Mouse (Mus musculus) megakaryocyte, embryonic 14.5 days (primary cell): Measurements from ENCODE around the gene Atg2a. TPM values are rescaled to one million over a fixed set of nuclear protein-coding genes. Genes with fewer than 3 reads are reported as not detected.
"Not testable (repeated sequence)": the region's sequence is repeated elsewhere in the genome, so short reads cannot be mapped to it uniquely, and the experiment has no call there.

ENCODE experiments used
- H3K27me3 ChIP-seq: replicated peaks from 2 replicates; pipeline ENCODE3; 2012; ENCODE audit warnings: inconsistent platforms
- H3K36me3 ChIP-seq: replicated peaks from 2 replicates; pipeline ENCODE3; 2012; ENCODE audit warnings: low read length, inconsistent platforms, mixed read lengths
- H3K4me1 ChIP-seq: 2 replicates; pipeline ENCODE4 v1.6.1; 2012; ENCODE audit warnings: inconsistent platforms
- H3K4me3 ChIP-seq: replicated peaks from 2 replicates; pipeline ENCODE3; 2012; ENCODE audit warnings: moderate library complexity, mild to moderate bottlenecking, inconsistent platforms
- H3K9me3 ChIP-seq: 2 replicates; pipeline ENCODE4 v1.6.1; 2012; ENCODE audit warnings: inconsistent platforms
- FLI1 ChIP-seq: IDR thresholded peaks from 2 replicates; pipeline ENCODE4 v1.6.1; 2012; ENCODE audit warnings: low read length, inconsistent platforms, mixed read lengths
- GATA1 ChIP-seq: IDR thresholded peaks from 3 replicates; pipeline ENCODE4 v1.6.1; 2012; ENCODE audit warnings: mixed read lengths, low read length, inconsistent platforms, borderline replicate concordance
- polyA plus RNA-seq: library from polyadenylated mRNA; stranded (reverse); fragments of >175 nt; gene quantifications from 2 replicates; pipeline ENCODE4 v1.2.3, GENCODE M21; 2012; ENCODE audit warnings: low replicate concordance; ENCODE audit not compliant: insufficient read depth

Gene Atg2a
- polyA plus RNA-seq, 1 experiment: 34.7 TPM

DNA sequence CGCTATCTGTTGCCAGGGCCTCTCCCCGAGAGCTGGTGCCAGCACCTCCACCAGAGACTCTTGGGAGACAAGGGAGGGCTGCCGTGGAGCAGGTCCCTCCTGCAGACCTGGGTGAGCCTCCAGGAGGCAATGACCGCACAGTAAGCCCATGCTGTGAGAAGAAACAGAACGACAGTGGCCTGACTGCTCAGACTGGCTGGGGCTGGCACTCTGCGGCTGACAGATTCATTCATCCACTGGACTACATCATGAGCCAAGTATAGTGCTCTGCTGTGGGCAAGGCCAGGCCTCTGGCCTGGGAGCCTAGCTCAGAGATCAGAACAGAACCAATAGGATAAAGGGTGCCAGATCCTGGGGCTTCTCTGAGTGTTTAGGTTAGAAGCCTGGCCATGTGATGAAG, 62.4 kb downstream of the Atg2a start:
- H3K9me3 ChIP-seq: no peaks in the 10 kb centered on the region
- peaks cover 95% of the 10 kb centered on the region for H3K4me1 ChIP-seq
- no peak overlapping the region for H3K4me3 ChIP-seq
- peaks cover 14% of the 10 kb centered on the region for H3K27me3 ChIP-seq
- peaks cover 46% of the 10 kb centered on the region for H3K36me3 ChIP-seq
- TF ChIP-seq FLI1 (no peak), GATA1 (no peak)

DNA sequence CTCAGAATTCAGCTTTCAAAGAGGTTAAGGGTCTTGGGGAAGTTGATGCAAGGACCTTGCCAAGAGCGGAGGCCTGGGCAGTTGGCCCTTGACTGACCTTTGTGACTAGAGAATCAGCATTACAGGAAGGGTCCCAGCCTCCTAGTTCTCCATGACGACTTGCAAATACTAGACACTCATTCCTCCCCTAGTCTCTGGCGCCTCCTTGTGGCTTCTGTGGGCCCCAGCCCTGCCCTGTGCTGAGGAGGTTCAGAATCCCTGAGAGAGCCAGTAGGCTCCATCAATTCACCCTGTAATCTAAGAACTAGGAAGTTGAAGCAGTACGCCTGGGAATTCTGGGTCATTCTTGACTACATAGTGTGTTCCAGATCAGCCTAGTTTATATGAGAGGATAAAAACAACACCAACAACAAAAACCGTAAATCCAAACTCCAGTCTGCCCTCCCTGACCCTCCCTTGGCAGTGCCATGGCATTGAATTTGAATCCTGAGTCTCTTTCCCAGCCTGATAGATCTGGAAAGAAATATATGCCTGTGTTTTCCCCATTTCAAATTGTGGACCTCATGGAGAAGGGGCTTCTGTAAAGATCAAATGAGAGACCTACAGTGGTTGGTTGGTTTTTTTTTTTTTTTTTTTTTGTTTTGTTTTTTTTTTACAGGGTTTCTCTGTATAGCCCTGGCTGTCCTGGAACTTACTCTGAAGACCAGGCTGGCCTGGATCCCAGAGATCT, 63.5 kb downstream of the Atg2a start:
- TF ChIP-seq FLI1: no peak
- TF ChIP-seq GATA1: no peak
- peaks cover 38% of the 10 kb centered on the region for H3K36me3 ChIP-seq
- peaks cover 84% of the 10 kb centered on the region for H3K4me1 ChIP-seq
- H3K4me3 ChIP-seq: no peak overlapping the region
- peaks cover 17% of the 10 kb centered on the region for H3K27me3 ChIP-seq
- H3K9me3 ChIP-seq: no peaks in the 10 kb centered on the region

DNA sequence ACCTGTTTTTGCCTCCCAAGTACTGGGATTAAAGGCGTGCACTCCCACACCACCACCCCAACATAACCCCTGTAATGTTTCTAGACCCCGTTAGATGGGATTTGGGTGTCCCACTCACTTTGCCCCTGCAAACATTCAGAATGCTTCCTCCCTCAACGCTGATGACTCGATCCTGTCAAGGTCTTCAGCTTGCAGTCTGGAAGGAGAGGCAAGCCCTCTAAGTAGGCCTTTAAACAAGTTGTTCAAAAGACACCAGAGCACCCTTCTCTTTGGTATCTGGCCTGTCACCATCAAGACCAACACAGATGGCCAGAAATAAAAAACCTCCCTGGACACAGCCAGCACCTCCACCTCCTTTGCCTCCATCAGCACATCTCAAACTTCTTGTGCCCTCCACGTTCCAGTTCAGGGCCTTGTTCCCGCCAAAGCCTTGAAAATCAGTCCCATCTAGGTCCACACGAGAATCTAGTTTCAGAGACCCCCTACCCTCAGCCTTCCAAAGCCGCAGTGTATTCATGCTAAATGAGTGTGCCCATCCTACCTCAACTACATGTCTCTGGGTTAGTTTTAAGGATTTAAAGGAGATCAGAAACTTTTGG, 64.1 kb downstream of the Atg2a start:
- peaks cover 22% of the 10 kb centered on the region for H3K27me3 ChIP-seq
- H3K36me3 ChIP-seq: peaks cover 38% of the 10 kb centered on the region
- no peaks in the 10 kb centered on the region for H3K9me3 ChIP-seq
- H3K4me3 ChIP-seq: peak overlapping the region; percentile 92
- H3K4me1 ChIP-seq: peaks cover 80% of the 10 kb centered on the region
- TF ChIP-seq FLI1: no peak
- no peak for TF ChIP-seq GATA1

DNA sequence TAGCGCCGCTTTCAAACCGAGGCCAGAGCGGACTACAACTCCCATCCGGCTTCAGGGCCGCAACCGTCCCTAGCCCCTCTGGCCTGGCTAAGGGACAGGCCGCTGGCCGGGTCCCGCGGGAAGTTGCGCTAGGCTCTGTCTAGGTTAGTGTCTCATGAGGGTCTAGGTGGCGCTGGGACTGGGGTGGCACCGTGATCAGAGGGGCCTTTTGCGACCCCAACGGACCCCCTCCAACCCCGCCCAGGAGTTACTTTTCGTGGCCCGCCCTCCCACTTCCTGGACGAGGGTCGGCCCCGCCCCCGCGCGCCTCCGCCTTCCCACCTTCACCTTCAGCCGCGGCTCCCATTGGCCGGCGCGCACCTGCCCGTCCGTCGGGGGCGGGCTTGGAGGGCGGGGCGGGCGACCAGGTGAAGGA, 64.7 kb downstream of the Atg2a start, which contains the start of gene Cdc42bpg:
Cdc42bpg (plus strand) TSS at position 320 of the 415 bp plus-strand sequence.
- Histone ChIP-seq H3K4me3 (peak within 1 kb of the TSS; percentile 92), H3K27me3 (peaks cover 26% of the 10 kb centered on the region), H3K36me3 (peaks cover 38% of the 10 kb centered on the region), H3K4me1 (peaks cover 75% of the 10 kb centered on the region), H3K9me3 (no peaks in the 10 kb centered on the region)
- TF ChIP-seq GATA1 (no peak), FLI1 (no peak)

DNA sequence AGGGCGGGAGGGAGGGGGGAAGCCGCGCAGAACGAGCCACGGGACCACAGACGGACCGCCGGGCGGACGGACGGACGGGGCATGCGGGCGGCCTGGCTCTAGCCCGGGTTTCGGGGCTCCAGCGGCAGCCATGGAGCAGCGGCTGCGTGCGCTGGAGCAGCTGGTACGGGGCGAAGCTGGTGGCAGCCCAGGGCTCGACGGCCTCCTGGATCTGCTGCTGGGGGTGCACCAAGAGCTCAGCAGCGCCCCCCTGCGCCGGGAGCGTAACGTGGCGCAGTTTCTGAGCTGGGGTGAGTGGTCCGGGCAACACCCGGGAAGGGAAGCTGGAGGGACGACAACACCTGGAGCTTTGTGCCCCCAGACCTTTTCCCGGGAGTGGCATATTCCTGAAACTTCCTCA, 65.1 kb downstream of the Atg2a start:
- H3K27me3 ChIP-seq: peaks cover 27% of the 10 kb centered on the region
- H3K4me1 ChIP-seq: peaks cover 71% of the 10 kb centered on the region
- H3K4me3 ChIP-seq: peak overlapping the region; percentile 92

DNA sequence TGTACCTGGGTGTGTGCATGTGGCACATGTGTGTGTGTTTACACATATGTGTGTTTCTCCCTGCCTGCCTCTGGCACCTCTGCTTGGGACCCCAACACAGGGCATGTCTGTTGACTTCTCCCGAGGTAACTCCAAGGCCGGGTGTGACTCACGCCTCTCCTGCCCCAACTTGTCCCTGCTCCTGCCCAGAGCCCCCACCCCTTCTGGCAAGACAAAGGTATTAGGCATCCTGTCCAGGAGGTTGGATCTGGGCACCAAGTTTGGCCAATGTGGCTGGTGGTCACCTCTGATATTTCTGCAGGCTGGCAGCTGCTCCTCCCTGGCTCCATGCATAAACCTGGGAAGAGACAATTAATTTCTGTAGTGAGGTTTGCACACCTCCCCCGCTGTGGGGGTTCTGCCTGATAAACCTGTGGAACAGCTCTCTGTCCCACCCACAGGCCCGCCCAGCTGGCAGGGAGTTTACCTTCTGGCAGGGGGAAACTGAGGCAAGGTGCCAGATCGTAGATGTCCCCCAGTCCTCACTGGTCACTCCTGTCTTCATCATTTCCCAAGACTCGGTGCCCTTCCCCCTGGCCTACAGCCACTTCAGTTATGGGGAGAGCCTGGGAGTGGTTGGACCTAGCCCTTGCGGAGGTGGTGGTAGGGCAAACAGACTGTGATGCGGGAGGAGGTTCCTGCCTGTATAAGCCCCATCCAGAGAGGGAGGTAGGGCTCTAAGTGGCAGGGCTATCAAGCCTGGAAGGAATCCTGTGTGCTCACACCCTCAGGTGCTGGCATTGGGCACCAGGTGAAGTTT, 66.5 kb downstream of the Atg2a start:
- TF ChIP-seq GATA1: no peak
- no peak for TF ChIP-seq FLI1
- Histone ChIP-seq H3K4me3 (peak overlapping the region; percentile 34), H3K27me3 (peaks cover 32% of the 10 kb centered on the region), H3K36me3 (peaks cover 37% of the 10 kb centered on the region), H3K9me3 (no peaks in the 10 kb centered on the region), H3K4me1 (peaks cover 57% of the 10 kb centered on the region)

More for the DNA sequence above, 65.1 kb downstream of the Atg2a start:
- H3K36me3 ChIP-seq: peaks cover 39% of the 10 kb centered on the region
- no peaks in the 10 kb centered on the region for H3K9me3 ChIP-seq
- TF ChIP-seq FLI1 (no peak), GATA1 (no peak)

DNA sequence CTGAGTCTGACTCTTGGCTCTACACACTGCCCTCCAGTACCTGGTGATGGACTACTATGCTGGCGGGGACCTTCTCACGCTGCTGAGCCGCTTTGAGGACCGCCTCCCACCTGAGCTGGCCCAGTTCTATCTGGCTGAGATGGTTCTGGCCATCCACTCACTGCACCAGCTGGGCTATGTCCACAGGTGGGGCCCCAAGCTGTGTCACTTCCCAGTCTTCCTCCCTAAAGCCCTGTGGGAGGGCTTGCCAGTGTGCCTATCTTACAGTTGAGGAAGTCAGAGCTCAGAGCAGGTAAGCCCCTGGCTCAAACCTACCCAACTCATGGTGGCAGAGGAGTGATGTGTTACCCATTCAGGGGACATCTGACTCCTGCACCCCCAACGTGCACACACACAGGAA, 68.7 kb downstream of the Atg2a start:
- H3K27me3 ChIP-seq: peaks cover 45% of the 10 kb centered on the region
- TF ChIP-seq GATA1: no peak
- TF ChIP-seq FLI1: no peak
- H3K4me1 ChIP-seq: peaks cover 41% of the 10 kb centered on the region
- no peaks in the 10 kb centered on the region for H3K9me3 ChIP-seq
- H3K4me3 ChIP-seq: peak overlapping the region; percentile 40
- peaks cover 53% of the 10 kb centered on the region for H3K36me3 ChIP-seq

DNA sequence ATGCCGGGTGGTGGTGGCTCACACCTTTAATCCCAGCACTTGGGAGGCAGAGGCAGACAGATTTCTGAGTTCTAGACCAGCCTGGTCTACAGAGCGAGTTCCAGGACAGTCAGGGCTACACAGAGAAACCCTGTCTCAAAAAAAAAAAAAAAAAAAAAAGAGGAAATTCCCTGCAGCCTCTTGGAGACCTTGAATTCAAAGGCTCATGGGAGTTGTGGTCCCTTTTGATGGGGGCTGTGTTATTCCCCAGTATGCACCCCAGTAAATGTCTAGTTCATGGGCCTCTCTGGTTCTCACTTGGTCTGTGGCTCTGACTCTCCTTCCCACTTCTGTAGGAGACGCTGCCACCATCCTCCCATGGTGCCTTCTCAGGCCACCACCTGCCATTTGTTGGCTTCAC, 70.3 kb downstream of the Atg2a start:
- not testable (repeated sequence) for H3K9me3 ChIP-seq, H3K4me3 ChIP-seq
- H3K4me1 ChIP-seq: peaks cover 25% of the 10 kb centered on the region
- peaks cover 69% of the 10 kb centered on the region for H3K36me3 ChIP-seq
- H3K27me3 ChIP-seq: peaks cover 50% of the 10 kb centered on the region

Other genes with a start within 250 kb of the Atg2a start
- gene Capn1, start 225.8 kb upstream of the Atg2a start, polyA plus RNA-seq: 66.2 and 91.7 TPM in 2 replicates
- gene Syvn1, start 195.1 kb upstream of the Atg2a start, polyA plus RNA-seq: 129 and 202 TPM in 2 replicates
- 19.0 and 54.3 TPM in 2 replicates for gene Mrpl49, start 183.9 kb upstream of the Atg2a start, polyA plus RNA-seq
- 3,425 and 5,919 TPM in 2 replicates for gene Fau, start 183.8 kb upstream of the Atg2a start, polyA plus RNA-seq
- gene Znhit2, start 180.5 kb upstream of the Atg2a start, polyA plus RNA-seq: 39.7 and 64.8 TPM in 2 replicates
- gene Tm7sf2, start 173.3 kb upstream of the Atg2a start, polyA plus RNA-seq: 26.1 and 59.5 TPM in 2 replicates
- gene Vps51, start 164.4 kb upstream of the Atg2a start, polyA plus RNA-seq: 23.5 and 35.2 TPM in 2 replicates
- not detected in 2 replicates for gene Tmem262, start 161.6 kb upstream of the Atg2a start, polyA plus RNA-seq
- gene Gm28374, start 159.4 kb upstream of the Atg2a start, polyA plus RNA-seq: not detected in 2 replicates
- gene Zfpl1, start 156.7 kb upstream of the Atg2a start, polyA plus RNA-seq: 88.5 and 121 TPM in 2 replicates
- gene Cdca5, start 156.7 kb upstream of the Atg2a start, polyA plus RNA-seq: 2.6 TPM in 1 of 2 replicates, not detected in the other
- gene AC131692.1, start 147.2 kb upstream of the Atg2a start, polyA plus RNA-seq: 1.5 and 3.1 TPM in 2 replicates
- gene Naaladl1, start 135.9 kb upstream of the Atg2a start, polyA plus RNA-seq: 0.30 TPM in 1 of 2 replicates, not detected in the other
- 66.7 and 124 TPM in 2 replicates for gene Sac3d1, start 123.0 kb upstream of the Atg2a start, polyA plus RNA-seq
- gene Snx15, start 113.4 kb upstream of the Atg2a start, polyA plus RNA-seq: 138 and 337 TPM in 2 replicates
- gene Batf2, start 100.7 kb upstream of the Atg2a start, polyA plus RNA-seq: 1.7 and 3.7 TPM in 2 replicates
- 46.0 and 68.7 TPM in 2 replicates for gene Arl2, start 100.1 kb upstream of the Atg2a start, polyA plus RNA-seq
- not detected in 2 replicates for gene Majin, start 57.3 kb upstream of the Atg2a start, polyA plus RNA-seq
- not detected in 2 replicates for gene Gpha2, start 15.3 kb upstream of the Atg2a start, polyA plus RNA-seq
- gene Ppp2r5b, start 5.8 kb upstream of the Atg2a start, polyA plus RNA-seq: 26.0 and 29.6 TPM in 2 replicates
- 474 and 728 TPM in 2 replicates for gene Ehd1, start 35.1 kb downstream of the Atg2a start, polyA plus RNA-seq
- gene Cdc42bpg, start 64.8 kb downstream of the Atg2a start, polyA plus RNA-seq: 4.8 and 6.6 TPM in 2 replicates
- gene Men1, start 93.3 kb downstream of the Atg2a start, polyA plus RNA-seq: 70.2 and 174 TPM in 2 replicates
- 9.3 and 21.8 TPM in 2 replicates for gene Map4k2, start 99.5 kb downstream of the Atg2a start, polyA plus RNA-seq
- gene Sf1, start 122.0 kb downstream of the Atg2a start, polyA plus RNA-seq: 1,025 and 2,643 TPM in 2 replicates
- 3.6 TPM in 1 of 2 replicates, not detected in the other for gene Pygm, start 142.7 kb downstream of the Atg2a start, polyA plus RNA-seq
- 458 and 696 TPM in 2 replicates for gene Rasgrp2, start 157.7 kb downstream of the Atg2a start, polyA plus RNA-seq
- 0.62 and 1.5 TPM in 2 replicates for gene Nrxn2, start 177.1 kb downstream of the Atg2a start, polyA plus RNA-seq